Mouse (Mus musculus) forebrain, embryonic 15.5 days (tissue): ENCODE results near the gene Lzts3. TPM values are rescaled to one million over a fixed set of nuclear protein-coding genes. Genes with fewer than 3 reads are reported as not detected.

Source experiments
- ATAC-seq: fragments of 200-750 bp; cut with Nextera tagmentation; replicated peaks from 2 replicates; pipeline ENCODE4 v1.8.0; 2017; ENCODE audit warnings: mild to moderate bottlenecking, moderate TSS enrichment, moderate library complexity
- H3K27ac ChIP-seq: fragments of 300-500 bp; sonication (generic); replicated peaks from 2 replicates; pipeline ENCODE4 v1.5.1; 2015; ENCODE audit warnings: mild to moderate bottlenecking, inconsistent platforms
- H3K27me3 ChIP-seq: fragments of 300-500 bp; sonication (generic); 2 replicates; pipeline ENCODE4 v1.6.1; 2015; ENCODE audit warnings: inconsistent platforms
- H3K36me3 ChIP-seq: fragments of 300-500 bp; sonication (generic); 2 replicates; pipeline ENCODE4 v1.6.1; 2015; ENCODE audit warnings: mild to moderate bottlenecking, inconsistent platforms
- H3K4me1 ChIP-seq: fragments of 300-500 bp; sonication (generic); 2 replicates; pipeline ENCODE4 v1.6.1; 2015; ENCODE audit warnings: inconsistent platforms
- H3K4me2 ChIP-seq: fragments of 300-500 bp; sonication (generic); replicated peaks from 2 replicates; pipeline ENCODE4 v1.6.1; 2015; ENCODE audit warnings: mild to moderate bottlenecking, inconsistent platforms
- H3K4me3 ChIP-seq: fragments of 300-500 bp; sonication (generic); 2 replicates; pipeline ENCODE4 v1.5.1; 2015; ENCODE audit warnings: mild to moderate bottlenecking, inconsistent platforms
- H3K9ac ChIP-seq: fragments of 300-500 bp; sonication (generic); replicated peaks from 2 replicates; pipeline ENCODE4 v1.6.1; 2015; ENCODE audit warnings: mild to moderate bottlenecking, inconsistent platforms
- H3K9me3 ChIP-seq: fragments of 300-500 bp; sonication (generic); 2 replicates; pipeline ENCODE4 v1.6.1; 2016; ENCODE audit warnings: inconsistent platforms
- WGBS: fragments of 180-500 bp; shearing (Covaris S2); methylation state at CpG from one replicate; pipeline ENCODE4 v1.1.7; 2015; ENCODE audit warnings: mixed read lengths; 5-methylcytosine and 5-hydroxymethylcytosine counted together
- polyA plus RNA-seq: library from polyadenylated mRNA; unstranded; fragments of >200 nt; fragmentation: Nextera tagmentation; extraction: Ambion mirVana; gene quantifications from 2 replicates; pipeline ENCODE4 v1.2.1, GENCODE M21; 2015

The Lzts3 gene
- polyA plus RNA-seq: 9.2 and 10.0 TPM in 2 replicates

DNA sequence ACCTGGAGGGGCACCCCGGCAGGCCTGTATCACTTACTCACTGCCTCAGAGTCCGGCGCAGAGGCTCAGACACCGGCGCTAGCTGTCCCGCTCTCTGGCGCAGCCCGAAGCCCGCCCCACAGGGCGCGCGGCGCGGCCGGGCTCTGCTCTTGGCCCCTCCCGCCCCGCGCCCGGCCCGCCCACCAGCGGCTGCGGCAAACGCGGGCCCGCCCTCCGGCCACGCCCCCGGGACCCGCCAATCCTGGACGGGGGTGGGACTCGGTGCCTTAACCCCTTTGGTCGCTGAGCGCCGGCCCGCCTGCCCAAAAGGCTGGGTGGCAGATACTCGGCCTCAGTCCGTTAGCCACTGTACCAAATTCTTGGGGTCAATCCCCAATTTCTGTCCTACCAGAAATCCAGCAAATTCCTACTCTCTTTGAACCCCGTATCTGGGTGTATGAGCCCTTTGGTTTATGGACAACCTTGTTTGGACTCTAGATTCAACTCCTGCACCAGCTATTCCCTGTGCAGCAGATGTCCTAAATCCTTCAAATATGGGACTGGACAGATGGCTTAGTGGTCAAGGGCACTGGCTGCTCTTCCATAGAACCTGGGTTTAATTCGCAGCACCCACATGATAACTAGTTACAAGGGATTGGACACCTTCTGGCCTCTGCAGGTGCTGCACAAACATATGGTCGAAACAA is at the start of gene Lzts3:
Gene Lzts3 (minus strand): TSS at position 120 of the 686 bp plus-strand sequence.
- Histone ChIP-seq H3K36me3 (no peaks in the 10 kb centered on the region), H3K4me3 (peak within 1 kb of the TSS; percentile 61), H3K4me1 (peaks cover 14% of the 10 kb centered on the region), H3K4me2 (peak within 1 kb of the TSS; percentile 85), H3K27me3 (no peaks in the 10 kb centered on the region), H3K9ac (peak within 1 kb of the TSS; percentile 65), H3K27ac (peak within 1 kb of the TSS; percentile 50; the same call in 1 of the 2 replicates), H3K9me3 (no peaks in the 10 kb centered on the region)
- peak; percentile 93 for ATAC-seq
- WGBS: 3% methylated on average over 39 of the region's 40 CpGs

DNA sequence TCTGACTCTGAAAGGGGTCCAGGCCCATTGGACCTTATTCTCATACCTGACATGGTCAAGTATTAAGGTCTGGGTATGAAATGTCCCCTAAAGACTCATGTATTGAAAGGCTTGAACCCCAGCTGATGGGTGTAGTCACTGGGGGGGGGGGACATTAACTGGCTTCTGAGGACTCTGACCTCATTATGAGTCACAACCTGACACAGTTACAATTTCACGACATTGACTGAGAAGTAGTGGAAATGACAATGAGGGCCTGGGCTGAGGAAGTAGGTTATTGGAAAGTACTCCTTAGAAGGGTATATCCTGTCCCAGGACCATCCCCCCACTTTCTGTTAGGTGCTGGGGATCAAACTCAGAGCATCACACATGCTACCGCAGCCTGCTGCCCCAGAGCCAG is 46.4 kb upstream of the Lzts3 start:
- peaks cover 9% of the 10 kb centered on the region; the same call in 1 of the 2 replicates for H3K36me3 ChIP-seq
- H3K27ac ChIP-seq: no peak overlapping the region
- H3K9me3 ChIP-seq: no peaks in the 10 kb centered on the region
- H3K4me2 ChIP-seq: no peak overlapping the region
- ATAC-seq: no peak
- no peaks in the 10 kb centered on the region for H3K4me1 ChIP-seq
- H3K9ac ChIP-seq: no peak overlapping the region
- H3K4me3 ChIP-seq: no peak overlapping the region
- 77% methylated on average over 2 of the region's 2 CpGs for WGBS
- H3K27me3 ChIP-seq: no peaks in the 10 kb centered on the region

DNA sequence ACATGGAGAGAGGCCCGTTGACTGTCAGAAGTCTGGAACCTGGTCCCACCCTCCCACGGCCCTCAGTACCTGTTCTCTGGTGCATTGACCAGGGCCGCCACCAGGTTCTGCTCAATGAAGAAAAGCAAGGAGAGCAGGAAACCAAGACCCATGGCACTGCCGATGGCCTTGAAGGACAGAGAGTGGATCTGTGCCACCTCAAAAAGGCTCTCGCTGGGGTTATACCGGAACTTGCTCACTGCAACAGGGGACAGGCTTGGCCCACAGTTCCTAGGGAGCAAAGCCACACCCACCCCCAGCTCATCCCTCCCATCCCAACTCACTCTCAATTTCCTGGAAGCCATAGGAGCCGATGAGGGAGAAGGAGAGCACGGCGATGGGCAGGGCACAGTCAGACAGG is 42.8 kb upstream of the Lzts3 start:
- Histone ChIP-seq H3K27me3 (no peaks in the 10 kb centered on the region), H3K4me3 (no peak overlapping the region), H3K4me1 (no peaks in the 10 kb centered on the region), H3K4me2 (no peak overlapping the region), H3K27ac (no peak overlapping the region), H3K9ac (no peak overlapping the region), H3K9me3 (no peaks in the 10 kb centered on the region), H3K36me3 (peaks cover 34% of the 10 kb centered on the region)
- ATAC-seq: no peak
- WGBS: 87% methylated on average over 9 of the region's 9 CpGs

DNA sequence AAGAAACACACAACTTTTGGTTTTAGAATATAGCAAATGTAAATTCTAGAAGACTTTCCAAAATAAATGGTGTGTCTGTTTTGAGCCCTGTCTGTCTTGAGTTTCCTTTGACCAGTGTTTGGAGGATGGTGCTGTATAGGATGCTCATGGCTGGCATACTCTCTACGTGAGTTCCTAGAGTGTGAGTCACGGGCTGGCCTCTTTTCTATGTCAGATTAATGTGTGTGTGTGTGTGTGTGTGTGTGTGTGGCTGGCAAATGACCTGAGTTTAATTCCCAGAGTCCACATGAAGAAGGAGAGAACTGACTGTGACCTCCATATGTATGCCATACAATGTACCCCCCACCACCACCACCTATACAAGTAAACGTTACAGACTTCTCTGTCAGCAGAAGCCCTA is 38.9 kb upstream of the Lzts3 start:
- no peak overlapping the region for H3K9ac ChIP-seq
- H3K4me3 ChIP-seq: no peak overlapping the region
- peaks cover 73% of the 10 kb centered on the region for H3K36me3 ChIP-seq
- no peaks in the 10 kb centered on the region for H3K9me3 ChIP-seq
- H3K4me1 ChIP-seq: no peaks in the 10 kb centered on the region
- H3K27ac ChIP-seq: no peak overlapping the region
- no peaks in the 10 kb centered on the region for H3K27me3 ChIP-seq
- no peak for ATAC-seq
- WGBS: 80% methylated on average over 3 of the region's 3 CpGs
- H3K4me2 ChIP-seq: no peak overlapping the region

DNA sequence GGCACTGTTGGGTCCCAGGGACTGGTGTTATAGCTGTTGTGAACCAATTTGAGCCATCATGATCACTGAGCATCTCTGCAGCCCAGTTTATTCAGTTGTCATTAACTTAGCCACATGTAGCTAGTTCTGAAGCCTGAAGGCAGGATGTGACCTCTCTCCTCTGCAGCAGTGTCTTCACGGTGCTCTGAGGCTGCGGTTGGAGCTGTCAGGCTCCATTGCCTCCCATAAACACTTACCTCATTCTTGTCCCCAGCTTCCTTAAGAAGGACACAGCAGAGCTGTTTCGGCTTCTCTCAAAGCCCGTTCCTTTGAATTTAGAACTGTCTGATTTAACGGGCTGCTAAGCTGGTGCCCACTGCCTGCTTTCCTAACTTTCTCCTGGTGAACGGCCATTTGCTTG is 37.3 kb upstream of the Lzts3 start:
- WGBS: 91% methylated on average over 6 of the region's 6 CpGs
- Histone ChIP-seq H3K27me3 (no peaks in the 10 kb centered on the region), H3K4me2 (no peak overlapping the region), H3K9me3 (no peaks in the 10 kb centered on the region), H3K4me3 (no peak overlapping the region), H3K36me3 (peaks cover 89% of the 10 kb centered on the region), H3K9ac (no peak overlapping the region), H3K4me1 (no peaks in the 10 kb centered on the region), H3K27ac (no peak overlapping the region)
- no peak for ATAC-seq

DNA sequence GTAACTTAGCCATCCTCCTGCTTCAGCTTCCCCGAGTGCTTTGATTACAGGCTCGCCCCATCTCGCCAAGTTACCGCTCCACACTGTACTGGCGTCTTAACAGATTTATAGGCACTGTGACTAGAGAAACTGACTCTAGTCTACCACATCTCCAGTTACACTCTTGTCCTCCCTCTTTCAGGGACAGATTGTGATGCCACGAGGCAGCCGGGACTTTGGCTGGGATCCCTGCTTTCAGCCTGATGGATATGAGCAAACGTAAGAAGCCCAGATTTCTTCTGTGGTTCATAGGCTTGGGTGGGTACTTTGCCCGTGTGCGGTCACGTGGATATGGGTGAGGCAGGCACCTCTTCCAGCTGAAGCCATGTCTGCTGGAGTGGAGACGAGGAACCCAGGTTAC is 36.6 kb upstream of the Lzts3 start:
- no peaks in the 10 kb centered on the region for H3K27me3 ChIP-seq
- no peak overlapping the region for H3K4me2 ChIP-seq
- no peaks in the 10 kb centered on the region for H3K9me3 ChIP-seq
- no peaks in the 10 kb centered on the region for H3K4me1 ChIP-seq
- H3K27ac ChIP-seq: no peak overlapping the region
- WGBS: 85% methylated on average over 12 of the region's 12 CpGs
- ATAC-seq: no peak
- peaks cover 88% of the 10 kb centered on the region for H3K36me3 ChIP-seq
- no peak overlapping the region for H3K9ac ChIP-seq
- H3K4me3 ChIP-seq: no peak overlapping the region

DNA sequence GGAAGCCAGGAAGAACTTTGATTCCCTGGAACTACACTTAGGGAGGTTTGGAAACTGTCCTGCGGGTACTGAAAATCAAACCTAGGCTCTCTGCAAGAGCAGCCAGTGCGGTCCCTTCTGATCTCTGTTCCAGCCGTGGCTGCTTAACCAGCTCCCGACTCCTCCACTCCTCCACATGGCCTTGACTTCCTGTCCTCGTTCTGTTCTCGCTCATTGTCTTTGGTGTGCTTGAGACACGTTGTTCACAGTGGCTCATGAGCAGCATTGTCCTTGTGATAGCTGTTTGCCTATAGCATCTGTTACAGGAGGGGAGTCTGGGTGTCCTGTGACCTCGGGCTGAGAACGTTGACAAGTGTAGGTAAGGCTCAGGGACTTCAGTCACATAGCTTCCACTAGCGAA is 34.6 kb upstream of the Lzts3 start:
- no peak for ATAC-seq
- Histone ChIP-seq H3K4me3 (no peak overlapping the region), H3K36me3 (peaks cover 95% of the 10 kb centered on the region), H3K4me1 (no peaks in the 10 kb centered on the region), H3K4me2 (no peak overlapping the region), H3K9ac (no peak overlapping the region), H3K27me3 (no peaks in the 10 kb centered on the region), H3K9me3 (no peaks in the 10 kb centered on the region), H3K27ac (no peak overlapping the region)
- WGBS: 90% methylated on average over 10 of the region's 10 CpGs

DNA sequence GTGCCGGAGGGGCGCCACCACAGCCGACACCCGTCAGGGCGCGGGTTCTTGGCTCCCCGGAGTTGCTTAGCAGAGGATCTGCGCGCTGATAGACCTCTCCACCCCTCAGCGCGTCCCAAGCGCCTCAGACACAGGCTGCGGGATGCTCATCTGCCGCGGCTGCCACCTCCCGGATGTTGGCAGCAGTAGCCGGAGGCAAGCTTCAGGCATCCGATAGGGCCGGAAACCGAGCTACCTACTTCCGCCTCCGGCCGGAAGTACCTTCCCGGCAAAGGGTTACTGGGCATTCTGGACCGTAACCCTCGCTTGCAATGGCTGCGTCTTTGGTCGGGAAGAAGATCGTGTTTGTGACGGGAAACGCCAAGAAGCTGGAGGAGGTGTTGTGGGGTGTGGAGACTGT is 25.0 kb upstream of the Lzts3 start, which contains the start of gene Itpa:
Gene Itpa (plus strand): TSS at position 52 of the 400 bp plus-strand sequence.
- peaks cover 35% of the 10 kb centered on the region for H3K4me1 ChIP-seq
- peak within 1 kb of the TSS; percentile 65 for H3K4me2 ChIP-seq
- H3K27ac ChIP-seq: peak within 1 kb of the TSS; percentile 87
- 1% methylated on average over 31 of the region's 31 CpGs for WGBS
- peak; percentile 66 for ATAC-seq
- no peaks in the 10 kb centered on the region for H3K27me3 ChIP-seq
- peak within 1 kb of the TSS; percentile 64 for H3K4me3 ChIP-seq
- peak within 1 kb of the TSS; percentile 68 for H3K9ac ChIP-seq
- H3K9me3 ChIP-seq: no peaks in the 10 kb centered on the region
- H3K36me3 ChIP-seq: peaks cover 12% of the 10 kb centered on the region

DNA sequence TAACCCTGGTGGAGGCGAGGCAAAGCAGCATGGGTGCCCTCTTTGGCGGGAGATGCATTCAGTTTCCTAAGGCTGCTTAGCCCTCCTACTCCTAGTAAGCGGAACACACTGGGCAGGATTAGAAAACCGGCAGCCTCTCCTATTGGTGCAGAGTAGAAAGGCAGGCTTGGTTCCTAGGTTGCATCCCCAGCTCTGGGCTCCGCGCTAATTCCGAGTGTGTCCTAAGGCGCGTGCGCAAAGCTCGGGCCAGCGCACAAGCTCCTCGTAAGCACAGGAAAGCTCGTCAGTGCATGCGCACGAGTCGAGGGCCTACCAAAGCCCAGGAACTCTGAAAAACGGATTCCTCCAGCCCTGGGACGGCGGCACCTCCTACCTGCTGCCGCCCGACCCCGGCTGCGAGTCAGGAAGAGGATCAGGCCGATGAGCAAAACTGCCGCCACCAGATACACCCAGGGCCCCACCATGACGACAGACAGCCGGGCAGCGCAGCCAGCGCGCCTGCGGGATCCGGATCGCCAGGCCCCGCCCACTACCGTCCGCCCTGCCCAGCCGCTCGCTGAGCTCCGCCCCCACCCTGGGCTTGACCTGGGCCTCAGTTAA is 21.6 kb upstream of the Lzts3 start, which contains the start of gene Ddrgk1:
Gene Ddrgk1 (minus strand): TSS at position 558 of the 600 bp plus-strand sequence.
- Histone ChIP-seq H3K36me3 (peaks cover 20% of the 10 kb centered on the region), H3K4me3 (peak within 1 kb of the TSS; percentile 72), H3K27me3 (no peaks in the 10 kb centered on the region), H3K27ac (peak within 1 kb of the TSS; percentile 99), H3K4me2 (peak within 1 kb of the TSS; percentile 80), H3K9ac (peak within 1 kb of the TSS; percentile 89), H3K9me3 (no peaks in the 10 kb centered on the region), H3K4me1 (peaks cover 36% of the 10 kb centered on the region)
- peak; percentile 97 for ATAC-seq
- WGBS: under 1% methylated on average over 40 of the region's 40 CpGs

DNA sequence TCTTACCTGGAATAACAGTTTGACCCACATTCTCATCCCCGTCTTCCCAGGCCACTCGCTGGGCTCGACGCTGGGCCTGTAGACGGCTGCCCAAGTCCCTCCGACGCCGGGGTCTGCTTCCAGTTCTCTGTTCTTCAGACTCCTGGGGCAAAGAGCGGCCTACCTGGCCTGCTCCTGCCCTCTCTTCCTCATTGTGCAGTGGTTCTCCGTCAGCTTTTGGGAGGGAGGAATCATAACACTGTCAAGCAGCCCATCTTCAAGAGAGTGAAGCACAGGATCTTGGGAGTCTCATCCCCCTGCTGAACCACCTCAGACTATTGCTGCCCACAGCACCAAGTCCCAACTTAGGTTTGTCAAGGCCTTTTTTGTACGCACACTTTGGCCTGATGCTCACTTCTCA is 20.7 kb upstream of the Lzts3 start:
- ATAC-seq: no peak
- WGBS: 91% methylated on average over 11 of the region's 11 CpGs
- peaks cover 28% of the 10 kb centered on the region for H3K36me3 ChIP-seq
- peak overlapping the region; percentile 72 for H3K4me3 ChIP-seq
- peaks cover 28% of the 10 kb centered on the region for H3K4me1 ChIP-seq
- H3K9ac ChIP-seq: peak overlapping the region; percentile 89
- H3K9me3 ChIP-seq: no peaks in the 10 kb centered on the region
- peak overlapping the region; percentile 80 for H3K4me2 ChIP-seq
- no peaks in the 10 kb centered on the region for H3K27me3 ChIP-seq
- H3K27ac ChIP-seq: peak overlapping the region; percentile 99; the same call in 1 of the 2 replicates

DNA sequence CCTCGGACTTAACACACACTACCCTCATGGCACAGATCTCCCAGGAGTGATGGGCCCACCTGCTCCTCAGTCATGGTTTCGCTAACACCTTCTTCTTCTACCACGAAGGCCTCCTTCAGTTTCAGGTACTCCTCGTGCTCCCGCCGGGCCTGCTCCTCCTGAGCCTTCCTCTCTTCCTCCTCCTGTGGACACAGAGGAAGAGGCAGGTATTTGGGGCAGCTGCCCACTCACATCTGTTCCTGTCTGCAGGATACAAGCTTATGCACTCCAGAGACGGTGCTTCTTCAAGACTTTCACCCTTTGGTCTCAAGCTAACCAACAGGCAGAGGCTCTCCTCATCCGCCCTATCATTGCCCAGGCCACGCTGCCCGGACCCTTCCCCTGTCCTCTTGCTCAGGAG is 15.9 kb upstream of the Lzts3 start:
- no peak overlapping the region for H3K4me3 ChIP-seq
- 96% methylated on average over 10 of the region's 10 CpGs for WGBS
- H3K4me2 ChIP-seq: no peak overlapping the region
- ATAC-seq: no peak
- H3K9me3 ChIP-seq: no peaks in the 10 kb centered on the region
- H3K27ac ChIP-seq: no peak overlapping the region
- H3K36me3 ChIP-seq: peaks cover 68% of the 10 kb centered on the region
- H3K4me1 ChIP-seq: peaks cover 15% of the 10 kb centered on the region
- H3K9ac ChIP-seq: no peak overlapping the region
- no peaks in the 10 kb centered on the region for H3K27me3 ChIP-seq

DNA sequence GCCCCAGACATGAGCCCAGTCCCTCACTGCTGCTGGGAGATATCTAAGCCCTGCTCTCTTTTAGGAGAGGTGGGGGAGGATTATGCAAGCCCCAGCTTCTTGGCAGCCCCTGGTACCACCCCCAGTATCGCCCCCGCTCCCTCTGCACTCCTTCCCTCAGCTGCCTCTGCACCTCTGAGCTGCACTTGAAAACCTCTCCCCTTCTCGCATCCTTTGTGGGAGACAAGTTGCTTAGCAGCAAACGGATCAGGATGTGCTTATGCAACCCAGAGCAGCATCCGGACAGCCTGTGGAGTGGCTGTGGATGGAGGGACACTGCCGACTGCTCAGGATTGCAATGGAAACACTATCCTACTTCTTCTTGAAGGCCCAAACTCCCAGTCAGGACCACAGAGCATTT is 14.9 kb upstream of the Lzts3 start:
- Histone ChIP-seq H3K27me3 (no peaks in the 10 kb centered on the region), H3K27ac (no peak overlapping the region), H3K36me3 (peaks cover 74% of the 10 kb centered on the region), H3K4me2 (no peak overlapping the region), H3K4me3 (no peak overlapping the region), H3K9me3 (no peaks in the 10 kb centered on the region), H3K4me1 (peaks cover 5% of the 10 kb centered on the region), H3K9ac (no peak overlapping the region)
- ATAC-seq: no peak
- 86% methylated on average over 6 of the region's 6 CpGs for WGBS
